Mouse (Mus musculus) olfactory bulb, adult 2 months (tissue): ENCODE measurements around the gene Vkorc1.

ENCODE experiments used
- CTCF ChIP-seq: fragments of 200-500 bp; IDR thresholded peaks from 2 replicates; pipeline ENCODE4 v1.5.1; 2012; ENCODE audit warnings: low read depth, mild to moderate bottlenecking, low read length, moderate library complexity; ENCODE audit not compliant: insufficient read depth
- POLR2A ChIP-seq: fragments of 200-500 bp; IDR thresholded peaks from 2 replicates; pipeline ENCODE4 v1.6.1; 2012; ENCODE audit warnings: mild to moderate bottlenecking, low read depth, low read length, moderate library complexity; ENCODE audit not compliant: insufficient read depth

DNA sequence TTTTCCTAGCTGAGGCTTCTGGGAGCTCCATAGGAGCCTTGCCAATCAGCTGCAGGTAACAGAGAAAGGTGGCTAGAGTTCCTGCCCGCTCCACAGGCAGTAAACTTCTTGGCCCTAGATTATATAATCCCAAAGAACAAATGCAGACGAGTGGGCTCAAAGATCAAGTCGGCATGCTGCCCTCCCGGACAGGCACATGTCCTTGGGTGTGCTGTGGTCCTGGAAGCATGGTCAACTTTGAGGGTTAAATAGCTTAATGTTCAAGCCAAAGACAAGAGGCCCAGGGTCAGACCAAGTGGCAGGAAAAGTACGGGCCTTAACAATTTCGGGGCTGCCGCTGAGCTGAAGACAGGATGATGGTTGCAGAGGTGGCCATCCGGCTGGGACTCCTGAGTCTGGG, 30.6 kb upstream of the Vkorc1 start:
- TF ChIP-seq CTCF (no peak), POLR2A (no peak)
